Mouse (Mus musculus): ENCODE measurements around the gene Limd1.

Limd1 gene

GRCm38 (mm10) chr9:123518969-123519894 is 40.7 kb downstream of the Limd1 start:
- no peak for DNase-seq

- DNase-seq = no peak
Observed at GRCm38 (mm10) chr9:123520735-123521134, 42.2 kb downstream of the Limd1 start.

- DNase-seq = peak; percentile 32
Observed at GRCm38 (mm10) chr9:123523676-123524075, 45.2 kb downstream of the Limd1 start.

GRCm38 (mm10) chr9:123525095-123525494 is 46.6 kb downstream of the Limd1 start:
- peak; percentile 56 for DNase-seq

- no peak for DNase-seq
Observed at GRCm38 (mm10) chr9:123526502-123526901, 48.0 kb downstream of the Limd1 start.

GRCm38 (mm10) chr9:123528087-123528925 is 49.8 kb downstream of the Limd1 start:
- peak; percentile 55 for DNase-seq

- peak; percentile 73 for DNase-seq
Observed at GRCm38 (mm10) chr9:123528926-123529295, 50.4 kb downstream of the Limd1 start.

GRCm38 (mm10) chr9:123529392-123530157 is 51.1 kb downstream of the Limd1 start, which contains the start of gene Sacm1l:
Sacm1l (plus strand) TSS chr9:123529759.
- DNase-seq = peak; percentile 99

GRCm38 (mm10) chr9:123530158-123530475 is 51.6 kb downstream of the Limd1 start:
- no peak for DNase-seq

- no peak for DNase-seq
Observed at GRCm38 (mm10) chr9:123530566-123531130, 52.1 kb downstream of the Limd1 start.

- no peak for DNase-seq
Observed at GRCm38 (mm10) chr9:123531234-123531633, 52.7 kb downstream of the Limd1 start.

GRCm38 (mm10) chr9:123536613-123537012 is 58.1 kb downstream of the Limd1 start:
- no peak for DNase-seq

- DNase-seq = no peak
Observed at GRCm38 (mm10) chr9:123538189-123538588, 59.7 kb downstream of the Limd1 start.

GRCm38 (mm10) chr9:123539093-123539492 is 60.6 kb downstream of the Limd1 start:
- no peak for DNase-seq

- no peak for DNase-seq
Observed at GRCm38 (mm10) chr9:123539823-123540222, 61.3 kb downstream of the Limd1 start.

GRCm38 (mm10) chr9:123554599-123554998 is 76.1 kb downstream of the Limd1 start:
- peak; percentile 16 for DNase-seq
